Mouse (Mus musculus): ENCODE data around the gene Rhbdl1.
A peak's percentile ranks its signal among the peaks of the same experiment; 100 is the strongest.

The Rhbdl1 gene

DNA sequence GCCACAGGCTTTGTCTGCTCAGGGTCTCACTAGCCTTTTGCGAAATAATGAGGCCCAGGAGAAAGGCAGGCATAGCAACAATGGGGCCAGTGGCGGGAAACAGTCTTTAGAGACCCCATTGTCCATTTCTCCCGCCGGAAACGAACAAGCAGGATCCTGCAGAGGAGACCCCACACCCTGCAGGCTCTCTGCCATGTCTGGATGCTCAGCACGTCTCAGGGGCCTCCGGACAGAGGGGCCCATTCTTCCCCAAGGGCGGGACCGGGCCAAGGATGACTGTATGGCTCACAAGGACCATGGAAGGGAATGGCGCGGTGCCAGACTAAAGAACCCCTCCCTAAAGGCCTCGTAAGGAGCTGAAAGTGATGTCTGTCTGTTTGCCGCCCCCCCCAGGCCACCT lies 42.9 kb downstream of the Rhbdl1 start:
- DNase-seq (ENCODE audit: low read depth, low spot score), result no peak

DNA sequence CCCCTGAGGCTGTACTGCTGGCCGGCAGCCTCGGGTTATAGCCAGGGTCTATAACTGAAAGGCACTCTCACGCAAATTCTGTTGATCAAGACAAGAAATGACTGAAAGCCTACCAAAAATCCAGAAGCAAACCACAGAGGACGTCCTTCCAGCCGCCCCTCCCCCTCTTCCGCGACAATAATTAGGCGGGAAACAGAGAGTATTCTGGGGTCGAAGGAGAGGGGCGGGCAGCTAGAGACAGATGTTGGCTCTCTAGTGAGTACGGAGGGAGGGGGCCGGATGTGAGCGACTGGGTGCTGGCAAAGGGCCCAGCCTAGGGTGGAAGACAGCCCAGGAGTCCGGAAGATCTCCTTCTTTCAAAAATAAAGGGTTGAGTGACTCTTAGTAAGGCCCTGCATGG lies 44.5 kb downstream of the Rhbdl1 start, which contains the start of gene Fam173a:
Gene Fam173a (minus strand): TSS at position 287 of the 400 bp plus-strand sequence.
- DNase-seq (ENCODE audit: low read depth, low spot score), result no peak

DNA sequence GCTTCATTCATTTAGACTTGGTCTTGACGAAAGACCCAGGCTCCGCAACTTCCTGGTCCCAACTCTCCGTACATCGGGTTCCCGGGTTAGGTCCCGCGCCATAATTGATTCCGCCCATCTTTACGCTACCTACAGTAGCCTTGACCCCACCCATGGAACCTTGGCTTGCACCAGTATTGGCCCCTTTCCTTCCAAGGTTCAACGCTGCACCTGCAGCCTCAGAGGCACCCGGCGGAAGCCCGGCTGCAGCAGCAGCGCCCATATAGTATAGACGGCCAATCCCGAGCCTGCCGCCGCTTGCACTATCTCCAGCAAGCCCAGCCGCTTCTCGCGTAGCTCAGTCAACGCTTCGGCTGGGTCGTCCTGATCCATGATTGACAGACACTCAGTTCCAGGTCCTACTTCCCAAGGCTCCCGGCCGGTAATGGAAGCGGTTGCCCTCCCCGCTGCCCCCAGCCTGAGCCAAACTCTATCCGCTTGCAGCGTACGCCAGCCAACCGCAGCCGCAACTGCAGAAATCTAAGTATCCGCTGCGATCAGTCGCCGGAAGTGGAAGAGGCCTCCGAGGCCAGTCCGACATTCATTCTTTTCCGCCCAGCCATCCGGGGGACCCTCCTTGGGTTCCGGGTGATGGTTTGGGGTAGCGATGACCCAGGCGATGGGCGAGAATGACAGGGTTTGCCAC lies 45.1 kb downstream of the Rhbdl1 start:
- peak; percentile 75 for DNase-seq (ENCODE audit: low read depth, low spot score)

DNA sequence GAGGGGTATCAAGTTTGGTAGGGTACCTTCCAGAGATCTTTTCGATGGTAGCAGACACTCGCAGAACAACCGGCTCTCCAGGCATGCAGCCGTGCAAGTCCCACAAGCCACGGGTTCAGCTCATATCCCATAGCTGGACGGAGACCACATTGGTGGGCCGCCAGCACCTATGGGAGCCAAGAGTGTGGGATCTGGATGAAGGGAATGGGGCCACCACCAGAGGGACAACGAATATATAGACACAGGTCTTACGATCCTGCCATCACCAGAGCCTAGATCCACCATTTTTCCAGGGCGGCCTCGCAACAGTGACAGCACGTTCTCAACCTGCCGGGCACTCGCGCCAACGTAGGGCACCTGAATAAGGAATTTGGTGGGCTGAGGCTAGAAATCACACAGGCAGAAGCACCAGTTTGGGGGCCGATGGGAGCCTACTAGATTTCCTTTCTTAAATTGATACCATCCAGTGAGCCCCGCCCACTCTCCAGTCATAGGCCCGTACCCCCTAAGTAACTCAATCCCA lies 45.7 kb downstream of the Rhbdl1 start:
- no peak for DNase-seq (ENCODE audit: low read depth, low spot score)

DNA sequence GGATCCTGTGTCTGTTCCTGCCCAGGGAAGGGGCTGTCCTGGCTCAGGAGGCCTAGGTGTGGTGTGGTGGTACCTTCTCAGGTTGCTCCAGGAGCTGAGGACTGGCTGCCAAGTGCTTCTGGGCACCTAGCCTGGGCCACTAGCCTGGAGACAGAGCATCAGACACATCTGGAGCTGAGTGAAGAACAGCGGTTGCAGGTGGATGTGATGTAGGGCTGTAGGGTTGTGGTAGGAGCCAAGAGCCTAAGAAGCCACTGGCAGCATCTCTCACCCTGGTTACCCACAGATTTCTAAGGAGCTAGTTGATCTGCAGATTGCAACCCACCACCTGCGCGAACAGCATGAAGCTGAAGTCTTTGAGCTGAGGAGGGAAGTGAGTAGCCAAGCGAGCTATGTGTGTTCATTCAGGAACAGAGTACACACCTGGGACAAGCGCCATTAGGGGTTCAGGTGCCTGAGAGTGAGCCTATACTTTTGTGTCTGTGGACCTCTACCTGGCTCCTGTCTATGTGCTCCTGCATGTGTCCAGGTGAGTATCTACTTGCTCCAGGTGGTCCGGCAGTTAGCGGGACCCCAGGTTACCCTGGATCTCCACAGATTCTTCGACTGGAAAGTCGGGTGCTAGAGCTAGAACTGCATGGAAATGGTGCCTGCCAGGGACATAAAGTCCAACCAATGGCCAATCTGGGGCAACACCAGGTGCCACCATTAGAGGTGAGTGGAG lies 50.2 kb downstream of the Rhbdl1 start:
- no peak for DNase-seq (ENCODE audit: low read depth, low spot score)

DNA sequence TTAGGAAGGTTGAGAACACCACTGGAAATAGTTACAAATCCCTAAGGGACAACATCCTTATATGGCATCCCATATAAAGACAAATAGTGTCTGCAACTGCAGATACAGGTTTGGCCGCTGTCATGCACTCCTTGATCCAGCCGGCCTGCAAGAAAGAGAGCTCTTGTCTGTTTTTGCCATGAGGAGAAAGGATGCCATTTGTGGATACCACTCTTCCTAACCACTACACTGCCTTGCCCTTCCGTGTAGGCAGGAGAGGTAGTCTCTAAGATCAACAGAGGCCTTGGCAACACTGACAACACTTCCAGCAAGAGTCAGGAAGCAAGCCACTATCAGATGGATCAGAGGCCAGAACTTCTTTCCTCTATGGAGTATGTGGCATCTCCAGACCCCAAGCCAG lies 50.8 kb downstream of the Rhbdl1 start, which contains the start of gene Ccdc78:
Gene Ccdc78 (plus strand): TSS at position 301 of the 400 bp plus-strand sequence.
- no peak for DNase-seq (ENCODE audit: low read depth, low spot score)

DNA sequence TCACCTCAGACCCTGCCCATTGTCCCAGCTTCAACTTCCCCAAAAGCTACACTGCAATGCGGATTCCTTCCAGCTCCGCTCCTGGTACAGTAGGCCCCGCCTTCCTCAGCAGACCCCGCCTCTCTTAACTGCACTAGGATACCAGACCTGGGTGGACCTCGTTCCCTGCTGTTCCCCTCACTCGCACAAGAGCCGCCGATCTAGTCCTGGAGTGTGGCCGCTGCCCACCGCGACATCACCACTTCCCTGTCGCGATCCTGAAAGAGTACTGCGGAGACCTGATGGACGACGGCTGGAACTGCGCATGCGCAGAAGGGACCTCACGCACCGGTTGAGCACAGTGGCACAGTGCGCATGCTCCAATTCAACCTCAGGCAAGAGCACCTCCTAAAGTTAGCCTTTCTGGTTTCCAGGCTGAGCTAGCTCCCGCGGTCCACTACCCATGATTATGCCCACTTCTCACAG lies 51.8 kb downstream of the Rhbdl1 start, which contains the start of gene Haghl:
Gene Haghl (minus strand): TSS at position 393 of the 465 bp plus-strand sequence.
- peak; percentile 97 for DNase-seq (ENCODE audit: low read depth, low spot score)

Measured in ES-CJ7 (cell line).